Comparison of ENCODE assay signal across 16 mouse cellular contexts in genomic region chr4:10296220-10296619, GRCm38 (mm10).
"Had no signal": no experiment of that assay in that cellular context is flagged by ENCODE, and none has a peak within 500 bp of the region (broad histone marks: within the 10 kb centered on the region; RNA-seq: fewer than 3 reads in every experiment).

No protein-coding gene starts in this region.

- H3K4me3 ChIP-seq: neural tube, embryonic 13.5 days; neural tube, embryonic 15.5 days; stomach, embryonic 15.5 days had no signal

- H3K27me3 ChIP-seq: neural tube, embryonic 13.5 days; neural tube, embryonic 15.5 days; stomach, embryonic 15.5 days had no signal

- H3K27ac ChIP-seq: neural tube, embryonic 13.5 days; neural tube, embryonic 15.5 days; stomach, embryonic 15.5 days; stomach, postnatal 0 days had no signal

- H3K4me2 ChIP-seq: neural tube, embryonic 13.5 days; neural tube, embryonic 15.5 days; stomach, embryonic 15.5 days had no signal

- DNase-seq: retina, postnatal 1 day; right cerebral cortex, adult 18-20 months; right cerebral cortex, postnatal 14 days; right cerebral cortex, postnatal 25 days; right cerebral cortex, postnatal 4 days; spleen, adult 18-20 months; thymus, adult 18-20 months; thymus, adult 2 months; thymus, postnatal 14 days; thymus, postnatal 25 days; thymus, postnatal 36 days; thymus, postnatal 4 days had no signal

- H3K9ac ChIP-seq: neural tube, embryonic 13.5 days; neural tube, embryonic 15.5 days; stomach, embryonic 15.5 days had no signal

- H3K9me3 ChIP-seq: neural tube, embryonic 13.5 days; neural tube, embryonic 15.5 days; stomach, embryonic 15.5 days had no signal

- H3K36me3 ChIP-seq: neural tube, embryonic 13.5 days; neural tube, embryonic 15.5 days; stomach, embryonic 15.5 days had no signal

- H3K4me1 ChIP-seq: neural tube, embryonic 13.5 days; neural tube, embryonic 15.5 days; stomach, embryonic 15.5 days had no signal
